Mouse (Mus musculus) lung, postnatal 0 days (tissue): ENCODE results near the gene Rab8a.

Experiments
- CTCF ChIP-seq: IDR thresholded peaks from 2 replicates; pipeline ENCODE4 v1.5.1; 2016; ENCODE audit warnings: antibody characterized with exemption, mild to moderate bottlenecking
- EP300 ChIP-seq: IDR thresholded peaks from 2 replicates; pipeline ENCODE4 v1.6.1; 2016; ENCODE audit warnings: antibody characterized with exemption, mild to moderate bottlenecking, control low read depth

DNA sequence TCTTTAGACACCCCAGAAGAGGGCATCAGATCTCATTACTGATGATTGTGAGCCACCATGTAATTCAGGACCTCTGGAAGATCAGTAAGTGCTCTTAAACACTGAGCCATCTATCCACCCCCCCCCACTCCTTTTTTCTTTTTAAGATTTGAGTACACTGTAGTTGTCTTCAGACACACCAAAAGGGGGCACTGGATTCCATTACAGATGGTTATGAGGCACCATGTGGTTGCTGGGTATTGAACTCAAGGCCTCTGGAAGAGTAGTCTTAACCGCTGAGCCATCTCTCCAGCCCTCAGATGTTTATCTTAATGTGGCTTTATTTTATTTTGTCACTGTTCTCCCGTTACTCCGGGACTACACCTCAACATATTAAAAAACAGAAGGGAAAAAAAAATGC is 993 bp upstream of the Rab8a start:
- TF ChIP-seq CTCF (peak; percentile 8; the same call in 1 of the 2 replicates), EP300 (no peak)
